Mouse (Mus musculus): ENCODE results near the gene Tjap1. TPM values are rescaled to one million over a fixed set of nuclear protein-coding genes. Genes with fewer than 3 reads are reported as not detected.

Gene Tjap1
- polyA plus RNA-seq, 1 experiment from 2014 or later, result 6.2 TPM

GRCm38 (mm10) chr17:46252571-46253451, 30.0 kb downstream of the Tjap1 start:
- peak; percentile 55 for DNase-seq
- H3K36me3 ChIP-seq (replicated peaks; ENCODE audit: insufficient read depth, low read length), result peaks cover 31% of the 10 kb centered on the region
- TF ChIP-seq CTCF (IDR thresholded peaks at IDR 0.05; ENCODE audit: low read depth), result peak; percentile 61
- TF ChIP-seq EP300 (IDR thresholded peaks at IDR 0.05; ENCODE audit: low read depth), result no peak
- H3K4me2 ChIP-seq (ENCODE audit: low read depth, low read length), result peak overlapping the region; percentile 99
- H3K9ac ChIP-seq (replicated peaks), result no peak overlapping the region
- H3K4me3 ChIP-seq (ENCODE audit: low read depth, low read length), result peak overlapping the region; percentile 68; the same call in 1 of the 2 replicates
- H3K27me3 ChIP-seq (ENCODE audit: insufficient read depth, low read length), result peaks cover 23% of the 10 kb centered on the region
- H3K27ac ChIP-seq (ENCODE audit: low read depth), result no peak overlapping the region
- H3K4me1 ChIP-seq (ENCODE audit: insufficient read depth), result peaks cover 20% of the 10 kb centered on the region
- ATAC-seq, result no peak
- 47% methylated on average over 14 of the region's 14 CpGs for WGBS (ENCODE audit: insufficient replicate concordance)
- no peaks in the 10 kb centered on the region for H3K9me3 ChIP-seq (ENCODE audit: low read length)

- WGBS (ENCODE audit: insufficient replicate concordance), result 81% methylated on average over 7 of the region's 7 CpGs
- DNase-seq, result no peak
- Histone ChIP-seq H3K9ac (replicated peaks) (no peak overlapping the region), H3K4me3 (ENCODE audit: low read depth, low read length) (no peak overlapping the region), H3K4me1 (ENCODE audit: insufficient read depth) (peaks cover 27% of the 10 kb centered on the region), H3K9me3 (ENCODE audit: low read length) (no peaks in the 10 kb centered on the region), H3K4me2 (ENCODE audit: low read depth, low read length) (no peak overlapping the region), H3K36me3 (replicated peaks; ENCODE audit: insufficient read depth, low read length) (peaks cover 31% of the 10 kb centered on the region), H3K27ac (ENCODE audit: low read depth) (no peak overlapping the region), H3K27me3 (ENCODE audit: insufficient read depth, low read length) (peaks cover 23% of the 10 kb centered on the region)
- TF ChIP-seq EP300 (IDR thresholded peaks at IDR 0.05; ENCODE audit: low read depth), result no peak
- peak; percentile 21; the same call in 1 of the 2 replicates for TF ChIP-seq CTCF (IDR thresholded peaks at IDR 0.05; ENCODE audit: low read depth)
- ATAC-seq, result no peak
Measured at GRCm38 (mm10) chr17:46251174-46251573, 31.7 kb downstream of the Tjap1 start.

- Histone ChIP-seq H3K4me1 (ENCODE audit: insufficient read depth) (peaks cover 16% of the 10 kb centered on the region), H3K27me3 (ENCODE audit: insufficient read depth, low read length) (no peaks in the 10 kb centered on the region), H3K4me2 (ENCODE audit: low read depth, low read length) (peak overlapping the region; percentile 96), H3K4me3 (ENCODE audit: low read depth, low read length) (peak overlapping the region; percentile 97), H3K9ac (replicated peaks) (peak overlapping the region; percentile 99), H3K9me3 (ENCODE audit: low read length) (no peaks in the 10 kb centered on the region), H3K27ac (ENCODE audit: low read depth) (peak overlapping the region; percentile 86), H3K36me3 (replicated peaks; ENCODE audit: insufficient read depth, low read length) (peaks cover 59% of the 10 kb centered on the region)
- no peak for TF ChIP-seq EP300 (IDR thresholded peaks at IDR 0.05; ENCODE audit: low read depth)
- TF ChIP-seq CTCF (IDR thresholded peaks at IDR 0.05; ENCODE audit: low read depth), result no peak
- no peak for DNase-seq
- ATAC-seq, result peak; percentile 61
- WGBS (ENCODE audit: insufficient replicate concordance), result 1% methylated on average over 37 of the region's 37 CpGs
Measured at GRCm38 (mm10) chr17:46248189-46248522, 34.7 kb downstream of the Tjap1 start.

GRCm38 (mm10) chr17:46247512-46248188, 35.2 kb downstream of the Tjap1 start, which contains the start of the genes Polr1c and Yipf3:
Polr1c (minus strand) TSS chr17:46248054.
Yipf3 (plus strand) TSS chr17:46248080.
- Histone ChIP-seq H3K9me3 (ENCODE audit: low read length) (no peaks in the 10 kb centered on the region), H3K9ac (replicated peaks) (peak within 1 kb of the TSS; percentile 99), H3K4me2 (ENCODE audit: low read depth, low read length) (peak within 1 kb of the TSS; percentile 96), H3K4me1 (ENCODE audit: insufficient read depth) (peaks cover 15% of the 10 kb centered on the region), H3K36me3 (replicated peaks; ENCODE audit: insufficient read depth, low read length) (peaks cover 64% of the 10 kb centered on the region), H3K27me3 (ENCODE audit: insufficient read depth, low read length) (no peaks in the 10 kb centered on the region), H3K27ac (ENCODE audit: low read depth) (peak within 1 kb of the TSS; percentile 86), H3K4me3 (ENCODE audit: low read depth, low read length) (peak within 1 kb of the TSS; percentile 97)
- ATAC-seq (peak; percentile 95), DNase-seq (peak; percentile 96)
- TF ChIP-seq CTCF (IDR thresholded peaks at IDR 0.05; ENCODE audit: low read depth) (no peak), EP300 (IDR thresholded peaks at IDR 0.05; ENCODE audit: low read depth) (peak; percentile 62; the same call in 1 of the 2 replicates)
- WGBS (ENCODE audit: insufficient replicate concordance), result under 1% methylated on average over 53 of the region's 53 CpGs

- Histone ChIP-seq H3K27me3 (ENCODE audit: insufficient read depth, low read length) (no peaks in the 10 kb centered on the region), H3K4me2 (ENCODE audit: low read depth, low read length) (no peak overlapping the region), H3K9me3 (ENCODE audit: low read length) (no peaks in the 10 kb centered on the region), H3K36me3 (replicated peaks; ENCODE audit: insufficient read depth, low read length) (peaks cover 64% of the 10 kb centered on the region), H3K9ac (replicated peaks) (no peak overlapping the region), H3K27ac (ENCODE audit: low read depth) (no peak overlapping the region), H3K4me1 (ENCODE audit: insufficient read depth) (peaks cover 15% of the 10 kb centered on the region), H3K4me3 (ENCODE audit: low read depth, low read length) (no peak overlapping the region)
- 70% methylated on average over 10 of the region's 10 CpGs for WGBS (ENCODE audit: insufficient replicate concordance)
- TF ChIP-seq CTCF (IDR thresholded peaks at IDR 0.05; ENCODE audit: low read depth) (no peak), EP300 (IDR thresholded peaks at IDR 0.05; ENCODE audit: low read depth) (no peak)
- ATAC-seq (peak; percentile 22; the same call in 1 of the 2 replicates), DNase-seq (peak; percentile 64)
Measured at GRCm38 (mm10) chr17:46244579-46244978, 38.2 kb downstream of the Tjap1 start.

DNA sequence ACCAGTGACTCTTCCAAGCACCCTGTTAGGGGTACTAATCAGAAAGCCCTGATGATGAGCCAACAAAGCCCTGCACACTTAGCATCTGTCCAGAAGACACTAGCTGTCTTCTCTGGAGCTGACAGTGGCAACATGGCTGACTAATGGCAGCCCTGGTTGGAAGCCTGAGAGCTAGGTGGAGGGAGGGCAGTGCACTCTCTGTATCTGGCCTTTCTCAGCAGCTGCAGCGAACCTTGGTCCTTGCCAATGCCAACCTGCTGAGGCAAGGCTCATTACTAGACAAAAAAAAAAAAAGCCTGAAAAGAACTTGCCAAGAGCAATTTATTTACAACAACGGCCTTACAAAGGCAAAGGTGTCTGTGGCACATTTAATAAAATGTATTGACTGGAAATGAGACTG, 39.2 kb downstream of the Tjap1 start:
- no peak overlapping the region for H3K27ac ChIP-seq (ENCODE audit: low read depth)
- 87% methylated on average over 2 of the region's 2 CpGs for WGBS (ENCODE audit: insufficient replicate concordance)
- H3K9ac ChIP-seq (replicated peaks), result no peak overlapping the region
- H3K4me2 ChIP-seq (ENCODE audit: low read depth, low read length), result no peak overlapping the region
- H3K4me1 ChIP-seq (ENCODE audit: insufficient read depth), result peaks cover 8% of the 10 kb centered on the region
- peaks cover 70% of the 10 kb centered on the region for H3K36me3 ChIP-seq (replicated peaks; ENCODE audit: insufficient read depth, low read length)
- H3K9me3 ChIP-seq (ENCODE audit: low read length), result no peaks in the 10 kb centered on the region
- ATAC-seq (no peak), DNase-seq (no peak)
- TF ChIP-seq CTCF (IDR thresholded peaks at IDR 0.05; ENCODE audit: low read depth) (no peak), EP300 (IDR thresholded peaks at IDR 0.05; ENCODE audit: low read depth) (no peak)
- no peak overlapping the region for H3K4me3 ChIP-seq (ENCODE audit: low read depth, low read length)
- no peaks in the 10 kb centered on the region for H3K27me3 ChIP-seq (ENCODE audit: insufficient read depth, low read length)

Measured in liver, postnatal 0 days (tissue).